Mouse (Mus musculus) ES-E14 (cell line): ENCODE data around the gene Il17rb. TPM values are rescaled to one million over a fixed set of nuclear protein-coding genes. Genes with fewer than 3 reads are reported as not detected.

ENCODE experiments used
- DNase-seq: peaks from one replicate; pipeline ENCODE4 v3.0.0-alpha.2; 2013; ENCODE audit warnings: low read depth, low spot score
- H3K27ac ChIP-seq: 2 replicates; pipeline ENCODE4 v1.5.1; 2012; ENCODE audit warnings: low read depth, mild to moderate bottlenecking, low read length, moderate library complexity, mixed read lengths; ENCODE audit not compliant: poor library complexity, insufficient read depth, severe bottlenecking
- H3K36me3 ChIP-seq: 2 replicates; pipeline ENCODE4 v1.6.1; 2012; ENCODE audit warnings: mild to moderate bottlenecking, low read length, moderate library complexity, mixed read lengths; ENCODE audit not compliant: control insufficient read depth, poor library complexity, insufficient read depth, severe bottlenecking
- H3K4me1 ChIP-seq, 2 experiments: fragments of 150-350 bp in 1 of 2; sonication (generic) in 1 of 2; 2 replicates each; pipeline ENCODE4 v1.6.1; 2012; ENCODE audit warnings: low read length in 2 of 2, mild to moderate bottlenecking in 1 of 2, mixed read lengths in 1 of 2; ENCODE audit not compliant: control insufficient read depth in 2 of 2, insufficient read depth in 2 of 2, poor library complexity in 1 of 2
- H3K4me3 ChIP-seq, 2 experiments: fragments of 150-350 bp in 1 of 2; sonication (generic) in 1 of 2; 2 replicates each; pipeline ENCODE4 v1.5.1; 2012; ENCODE audit warnings: low read length in 2 of 2, low read depth in 1 of 2, mild to moderate bottlenecking in 1 of 2, mixed read lengths in 1 of 2; ENCODE audit not compliant: insufficient read depth in 1 of 2, poor library complexity in 1 of 2, severe bottlenecking in 1 of 2
- H3K9ac ChIP-seq: 2 replicates; pipeline ENCODE4 v1.6.1; 2012; ENCODE audit warnings: low read depth, mild to moderate bottlenecking, low read length, mixed read lengths; ENCODE audit not compliant: poor library complexity, insufficient read depth, severe bottlenecking
- H3K9me3 ChIP-seq: fragments of 150-350 bp; sonication (generic); 2 replicates; pipeline ENCODE4 v1.6.1; 2012; ENCODE audit warnings: low read depth, mild to moderate bottlenecking, low read length; ENCODE audit not compliant: control insufficient read depth, insufficient read depth
- CHD2 ChIP-seq: IDR thresholded peaks from 2 replicates; pipeline ENCODE4 v1.6.1; 2014; ENCODE audit warnings: mild to moderate bottlenecking, low read depth, low read length, inconsistent platforms
- HCFC1 ChIP-seq: IDR thresholded peaks from 2 replicates; pipeline ENCODE4 v1.6.1; 2012; ENCODE audit warnings: low read length, inconsistent platforms, borderline replicate concordance; ENCODE audit not compliant: insufficient read depth
- MAFK ChIP-seq: IDR thresholded peaks from 2 replicates; pipeline ENCODE4 v1.6.1; 2014; ENCODE audit warnings: mild to moderate bottlenecking, low read depth, low read length, inconsistent platforms; ENCODE audit not compliant: insufficient read depth
- ZC3H11A ChIP-seq: IDR thresholded peaks from 2 replicates; pipeline ENCODE4 v1.6.1; 2012; ENCODE audit warnings: low read depth, mild to moderate bottlenecking, inconsistent platforms, low read length, borderline replicate concordance
- ZNF384 ChIP-seq: IDR thresholded peaks from 2 replicates; pipeline ENCODE4 v1.6.1; 2012; ENCODE audit warnings: low read depth, low read length, inconsistent platforms
- in situ Hi-C, 2 experiments: fragments of 600-800 bp; cut with MboI; formaldehyde crosslinking; loops; one replicate each; pipeline ENCODE4 v1.15.1; 2025; ENCODE audit warnings: low sequenced_read_pairs in 2 of 2, inconsistent platforms in 1 of 2; ENCODE audit not compliant: unreplicated experiment in 2 of 2
- total RNA-seq: library from RNA; depleted of rRNA; stranded (reverse); fragments of 300-350 nt; gene quantifications from 2 replicates; pipeline ENCODE4 v1.2.3, GENCODE M21; 2012; rRNA removed

Il17rb gene
- total RNA-seq, 1 experiment: 0.62 TPM

DNA sequence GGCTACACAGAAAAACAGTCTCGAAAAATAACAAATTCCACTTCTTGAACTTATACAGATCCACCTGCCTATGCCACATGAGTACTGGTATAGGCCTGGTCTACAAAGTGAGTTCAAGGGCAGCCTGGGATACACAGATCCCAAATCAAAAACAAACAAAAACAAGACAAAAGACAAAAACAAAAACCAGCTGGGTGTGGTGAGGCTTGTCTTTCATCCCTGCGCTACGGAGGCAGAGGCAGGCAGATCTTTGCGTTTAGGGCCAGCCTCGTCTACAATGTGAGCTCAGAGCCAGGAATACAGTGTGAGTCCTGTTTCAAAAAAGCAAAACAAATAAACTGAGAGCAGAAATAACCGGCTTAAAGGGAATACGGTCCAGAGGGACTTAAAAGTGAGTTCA lies 41.1 kb downstream of the Il17rb start:
- peak overlapping the region; percentile 89 for H3K27ac ChIP-seq
- in situ Hi-C loops: no loop called here
- TF ChIP-seq ZNF384 (no peak), HCFC1 (no peak)
- H3K36me3 ChIP-seq: peaks cover 11% of the 10 kb centered on the region; the same call in 1 of the 2 replicates
- no peaks in the 10 kb centered on the region for H3K9me3 ChIP-seq
- H3K9ac ChIP-seq: peak overlapping the region; percentile 80
- H3K4me1 ChIP-seq: peaks cover 0 to 6% of the 10 kb centered on the region in 2 experiments; a peak in 1 of 4 replicates
- no peak for DNase-seq
- H3K4me3 ChIP-seq: peak overlapping the region; percentile 68 to 75

DNA sequence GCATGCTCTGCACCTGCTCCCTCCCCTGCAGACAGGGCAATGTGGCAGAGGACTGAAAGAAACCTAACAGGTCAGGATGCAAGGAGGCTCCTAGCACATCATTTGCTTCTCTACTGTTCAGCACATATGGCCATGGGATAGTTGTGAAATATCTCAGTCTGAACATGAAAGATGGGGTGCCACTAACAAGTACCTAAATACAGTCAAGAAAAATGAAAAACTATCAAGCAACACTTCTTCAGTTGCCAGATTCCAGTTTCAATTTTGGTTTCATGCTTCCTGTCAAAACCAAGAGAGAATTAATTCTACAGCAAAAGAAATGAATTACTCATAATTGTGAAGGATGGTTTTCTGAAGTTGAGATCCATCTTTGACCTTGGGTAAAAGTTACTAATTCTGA lies 51.3 kb downstream of the Il17rb start:
- TF ChIP-seq ZC3H11A: no peak
- no peak for TF ChIP-seq HCFC1
- no peak for TF ChIP-seq CHD2
- no peak for TF ChIP-seq MAFK
- no peak for TF ChIP-seq ZNF384
- Histone ChIP-seq H3K9me3 (no peaks in the 10 kb centered on the region), H3K4me1 (peaks cover 0 to under 1% of the 10 kb centered on the region in 2 experiments; a peak in 1 of 4 replicates), H3K27ac (no peak overlapping the region), H3K9ac (no peak overlapping the region), H3K36me3 (no peaks in the 10 kb centered on the region), H3K4me3 (no peak overlapping the region)
- no peak for DNase-seq
- in situ Hi-C loops: no loop called here

DNA sequence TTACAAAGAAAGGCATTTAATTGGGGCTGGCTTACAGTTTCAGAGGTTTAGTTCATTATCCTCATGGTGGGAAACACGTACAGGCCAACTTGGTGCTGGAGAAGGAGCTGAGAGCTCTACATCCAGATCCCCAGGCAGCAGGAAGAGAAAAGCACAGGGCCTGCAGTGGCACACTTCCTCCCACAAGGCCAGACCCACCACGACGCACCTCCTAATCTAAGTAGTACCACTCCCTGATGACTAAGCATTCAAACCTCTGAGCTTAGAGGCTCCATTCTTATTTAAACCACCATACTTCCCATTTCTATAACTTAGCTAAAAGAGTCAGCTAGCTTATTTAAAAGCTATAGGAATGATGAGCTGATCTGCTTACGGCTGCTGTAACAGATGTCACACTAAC lies 57.9 kb downstream of the Il17rb start:
- Histone ChIP-seq H3K36me3 (no peaks in the 10 kb centered on the region), H3K9ac (no peak overlapping the region), H3K9me3 (no peaks in the 10 kb centered on the region), H3K4me1 (peaks cover 0 to 6% of the 10 kb centered on the region in 2 experiments; a peak in 3 of 4 replicates), H3K4me3 (0 out of 4 replicates have a peak overlapping the region, but pooled peaks of 1 of the 2 experiments have one; percentile 6), H3K27ac (peak overlapping the region; percentile 77)
- in situ Hi-C loops: no loop called here
- peak; percentile 54 for DNase-seq
- TF ChIP-seq ZC3H11A (no peak), ZNF384 (no peak), HCFC1 (no peak), CHD2 (no peak), MAFK (peak; percentile 89)

DNA sequence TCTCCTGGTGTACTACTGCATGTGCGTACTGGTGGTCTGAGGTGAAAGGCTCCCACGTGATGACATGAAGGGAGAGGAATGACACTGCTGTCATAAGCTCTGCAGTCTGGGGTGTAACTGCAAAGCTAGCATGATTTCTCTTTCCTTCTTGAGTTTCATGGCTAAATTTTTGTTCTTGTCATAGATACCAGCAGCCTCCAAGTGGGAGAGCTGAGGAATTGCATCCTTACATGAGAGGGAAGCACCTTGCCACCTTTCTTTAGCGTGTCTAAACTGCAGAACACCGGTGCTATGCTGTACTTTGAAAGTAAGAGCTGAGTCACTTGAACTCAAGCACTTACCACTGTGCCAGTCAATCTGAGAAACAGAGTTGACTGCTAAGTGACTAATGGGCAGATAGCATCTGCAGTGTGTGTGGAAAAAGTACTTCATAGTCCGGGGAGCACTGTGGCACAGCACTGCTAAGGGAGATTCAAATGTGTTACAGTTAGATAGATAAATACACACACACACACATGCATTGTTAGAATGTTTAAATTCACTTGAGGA lies 61.9 kb downstream of the Il17rb start:
- H3K4me3 ChIP-seq: no peak overlapping the region
- no peak overlapping the region for H3K9ac ChIP-seq
- no peak overlapping the region for H3K27ac ChIP-seq
- TF ChIP-seq CHD2 (no peak), ZNF384 (no peak), HCFC1 (no peak), ZC3H11A (no peak), MAFK (no peak)
- DNase-seq: no peak
- in situ Hi-C loops: loop anchor here (25.0 kb wide), 2 partner anchors 210 to 635 kb away; no protein-coding TSS in a partner anchor
- no peaks in the 10 kb centered on the region for H3K36me3 ChIP-seq
- H3K9me3 ChIP-seq: no peaks in the 10 kb centered on the region
- peaks cover 0 to 4% of the 10 kb centered on the region in 2 experiments; a peak in 3 of 4 replicates for H3K4me1 ChIP-seq

Other genes with a start within 250 kb of the Il17rb start
- gene Selenok, start 40.6 kb downstream of the Il17rb start, total RNA-seq: 90.0 and 100 TPM in 2 replicates
- gene Actr8, start 30.6 kb downstream of the Il17rb start, total RNA-seq: 53.1 and 54.3 TPM in 2 replicates
- 0.11 and 0.36 TPM in 2 replicates for gene Chdh, start 127 bp upstream of the Il17rb start, total RNA-seq